Mouse (Mus musculus) bone marrow, adult 2 months (tissue): ENCODE results near the gene Rnf227. TPM values are rescaled to one million over a fixed set of nuclear protein-coding genes. Genes with fewer than 3 reads are reported as not detected.

ENCODE experiments used
- H3K27ac ChIP-seq: fragments of 200-500 bp; 2 replicates; pipeline ENCODE4 v1.5.1; 2012; ENCODE audit warnings: low read depth, mild to moderate bottlenecking, control low read depth, inconsistent platforms, low read length; ENCODE audit not compliant: control insufficient read depth, poor library complexity, insufficient read depth
- H3K4me1 ChIP-seq: fragments of 200-500 bp; 2 replicates; pipeline ENCODE4 v1.6.1; 2011; ENCODE audit warnings: low read length; ENCODE audit not compliant: control insufficient read depth, insufficient read depth
- H3K4me3 ChIP-seq: fragments of 200-500 bp; replicated peaks from 2 replicates; pipeline ENCODE3; 2011; ENCODE audit warnings: mild to moderate bottlenecking, low read depth, low read length, control low read depth; ENCODE audit not compliant: control insufficient read depth
- CTCF ChIP-seq: fragments of 200-500 bp; IDR thresholded peaks from 2 replicates; pipeline ENCODE4 v1.5.1; 2011; ENCODE audit warnings: low read length, control low read depth; ENCODE audit not compliant: control insufficient read depth, insufficient read depth
- POLR2A ChIP-seq: fragments of 200-500 bp; IDR thresholded peaks from 2 replicates; pipeline ENCODE4 v1.6.1; 2011; ENCODE audit warnings: low read depth, mild to moderate bottlenecking, control low read depth, low read length, borderline replicate concordance; ENCODE audit not compliant: control insufficient read depth
- WGBS: fragments of 180-500 bp; shearing (Covaris S2); methylation state at CpG from one replicate; pipeline ENCODE4 v1.1.7; 2018; 5-methylcytosine and 5-hydroxymethylcytosine counted together
- polyA plus RNA-seq: library from polyadenylated mRNA; stranded (reverse); fragments of >200 nt; gene quantifications from 2 replicates; pipeline ENCODE4 v1.2.4, GENCODE M21; 2011; ENCODE audit warnings: low replicate concordance; ENCODE audit not compliant: missing spikeins, insufficient read depth, insufficient read length

Gene Rnf227
- polyA plus RNA-seq, 1 experiment = 1.7 TPM

DNA sequence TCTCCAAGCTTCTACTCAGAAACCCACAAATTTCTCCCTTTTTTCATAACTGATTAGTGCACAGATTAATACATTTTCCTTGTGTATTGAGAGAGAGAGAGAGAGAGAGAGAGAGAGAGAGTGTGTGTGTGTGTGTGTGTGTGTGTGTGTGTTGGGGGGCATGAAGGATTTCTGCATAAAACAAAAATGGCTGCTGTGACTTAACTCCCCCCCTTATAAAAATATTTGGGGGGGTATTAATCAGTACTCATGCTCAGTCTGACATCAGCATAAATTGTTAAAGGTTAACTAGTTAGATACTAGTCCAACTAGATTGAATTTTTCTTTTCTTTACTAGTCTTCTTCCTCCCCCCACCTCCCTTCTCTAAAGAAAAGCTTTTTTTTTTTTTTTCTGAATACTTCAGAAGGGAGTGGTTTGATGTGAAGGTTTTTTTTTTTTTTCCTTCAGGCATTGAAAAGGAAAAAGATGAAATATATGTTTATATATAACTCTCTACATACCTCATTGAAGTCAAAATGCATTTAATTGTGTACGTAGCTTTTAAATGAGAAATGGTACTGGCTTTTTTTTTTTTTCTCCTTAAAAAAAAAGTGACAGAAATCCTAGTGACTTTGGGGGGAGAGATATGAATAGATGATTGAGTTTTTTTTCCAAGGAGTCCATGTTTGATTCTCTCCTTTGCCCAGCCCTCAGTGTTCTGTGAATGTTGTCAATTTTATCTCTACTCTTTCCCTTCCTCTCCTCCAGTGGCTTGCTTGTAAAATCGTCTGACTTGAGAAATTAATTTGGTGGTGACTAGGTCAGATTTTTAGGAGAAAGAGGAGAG, 29.9 kb downstream of the Rnf227 start:
- TF ChIP-seq POLR2A (no peak), CTCF (no peak)
- H3K4me3 ChIP-seq = no peak overlapping the region
- no peak overlapping the region for H3K27ac ChIP-seq
- H3K4me1 ChIP-seq = peaks cover 3% of the 10 kb centered on the region; the same call in 1 of the 2 replicates
- 44% methylated on average over 2 of the region's 2 CpGs for WGBS

DNA sequence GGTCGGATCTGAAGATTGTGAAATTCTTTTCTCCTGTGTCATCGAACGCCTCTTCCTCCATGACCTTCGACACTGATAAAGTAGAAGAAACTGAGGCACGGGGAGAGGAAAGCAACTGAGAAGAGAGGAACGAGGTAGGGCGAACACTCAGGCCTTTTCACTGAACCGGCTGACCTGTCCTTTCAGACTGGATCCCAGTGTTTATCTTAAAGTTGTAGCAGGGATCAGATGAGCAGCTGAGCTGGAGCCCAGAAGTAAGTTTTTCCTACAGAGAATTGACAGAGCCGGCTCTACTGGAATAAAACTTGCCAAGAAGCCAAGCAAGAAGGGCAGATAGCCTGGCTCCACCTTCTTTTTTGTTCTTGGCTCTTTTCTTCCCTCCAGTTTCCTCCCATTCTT, 30.6 kb downstream of the Rnf227 start:
- Histone ChIP-seq H3K4me1 (peaks cover 3% of the 10 kb centered on the region; the same call in 1 of the 2 replicates), H3K27ac (no peak overlapping the region), H3K4me3 (no peak overlapping the region)
- WGBS = 61% methylated on average over 9 of the region's 9 CpGs
- TF ChIP-seq POLR2A (no peak), CTCF (no peak)

DNA sequence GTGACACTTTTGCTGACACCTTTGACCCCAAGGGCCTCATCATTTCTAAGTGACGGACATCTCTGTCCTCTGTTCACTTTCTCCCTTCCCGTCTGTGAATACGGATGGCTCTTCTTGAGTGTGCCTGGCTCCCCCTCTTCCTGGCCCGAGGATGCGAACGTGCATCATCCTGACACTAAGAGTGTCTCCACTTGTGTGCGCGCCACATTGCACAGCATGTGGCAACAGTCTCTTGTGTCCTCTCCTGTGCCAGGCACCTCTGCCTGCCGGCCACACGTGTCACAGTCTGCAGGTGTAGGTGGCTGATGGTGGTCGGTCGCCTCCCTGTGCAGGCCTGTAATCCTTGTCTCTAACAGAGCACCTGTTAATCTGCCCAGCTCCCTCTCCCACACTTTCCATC, 31.3 kb downstream of the Rnf227 start:
- TF ChIP-seq CTCF (no peak), POLR2A (no peak)
- Histone ChIP-seq H3K27ac (peak overlapping the region; percentile 47; the same call in 1 of the 2 replicates), H3K4me1 (peaks cover 3% of the 10 kb centered on the region; the same call in 1 of the 2 replicates), H3K4me3 (no peak overlapping the region)
- 83% methylated on average over 12 of the region's 12 CpGs for WGBS

DNA sequence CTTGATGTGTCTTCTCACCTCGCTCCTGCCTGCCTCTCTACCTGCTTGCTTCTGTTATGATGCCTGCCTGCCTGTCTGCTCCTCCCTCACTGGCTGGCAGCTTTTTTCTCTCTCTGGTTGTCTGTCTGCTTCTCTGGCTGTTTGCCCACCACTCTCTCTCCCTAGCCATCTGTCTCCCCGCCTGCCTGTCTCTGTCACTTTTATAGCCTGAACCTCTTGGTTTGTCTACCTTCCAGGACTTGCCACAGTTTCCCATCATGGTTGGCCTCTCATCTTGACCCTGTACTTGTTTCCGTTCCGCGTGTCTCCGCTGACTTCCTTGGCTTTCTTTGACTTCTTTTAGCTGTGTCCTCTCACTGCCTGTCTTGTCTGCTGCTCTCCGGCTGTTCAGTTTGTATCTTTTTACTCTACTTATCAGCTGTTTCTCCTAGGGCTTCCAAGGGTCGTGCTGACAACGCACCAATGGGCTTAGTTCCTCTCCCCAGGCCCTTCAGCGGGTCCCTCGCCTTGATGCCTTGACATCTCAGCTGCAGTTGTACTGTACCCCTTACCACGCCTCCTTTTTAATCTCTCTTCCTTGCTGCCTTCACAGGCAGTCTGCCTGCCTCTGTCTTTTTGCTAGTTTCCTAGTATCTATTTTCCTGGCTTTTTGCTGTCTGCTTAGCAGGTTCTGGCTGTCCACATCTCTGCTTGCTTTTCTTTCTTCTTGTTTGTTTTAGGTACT, 32.0 kb downstream of the Rnf227 start:
- Histone ChIP-seq H3K4me1 (peaks cover 3% of the 10 kb centered on the region; the same call in 1 of the 2 replicates), H3K27ac (peak overlapping the region; percentile 47), H3K4me3 (no peak overlapping the region)
- WGBS = 49% methylated on average over 12 of the region's 12 CpGs
- TF ChIP-seq CTCF (no peak), POLR2A (no peak)

DNA sequence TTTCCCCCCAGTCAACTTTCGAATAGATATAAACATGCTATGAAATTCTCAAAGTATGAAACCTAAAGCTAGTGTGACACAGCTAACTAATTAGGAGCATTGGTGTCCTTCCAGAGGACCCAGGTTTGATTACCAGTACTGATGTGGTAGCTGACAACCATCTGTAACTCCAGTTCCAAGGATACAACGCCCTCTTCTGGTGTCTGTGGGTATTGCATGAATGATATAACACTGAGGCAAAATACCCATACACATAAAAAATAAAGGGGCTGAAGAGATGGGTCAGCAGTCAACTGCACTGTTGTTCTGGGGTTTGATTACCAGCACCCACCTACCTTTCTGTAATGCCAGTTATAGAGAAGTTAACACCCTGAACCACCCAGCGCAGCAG, 32.5 kb downstream of the Rnf227 start:
- H3K4me3 ChIP-seq = no peak overlapping the region
- peaks cover 3% of the 10 kb centered on the region; the same call in 1 of the 2 replicates for H3K4me1 ChIP-seq
- 56% methylated on average over 3 of the region's 3 CpGs for WGBS
- no peak for TF ChIP-seq POLR2A
- TF ChIP-seq CTCF = no peak
- H3K27ac ChIP-seq = no peak overlapping the region

DNA sequence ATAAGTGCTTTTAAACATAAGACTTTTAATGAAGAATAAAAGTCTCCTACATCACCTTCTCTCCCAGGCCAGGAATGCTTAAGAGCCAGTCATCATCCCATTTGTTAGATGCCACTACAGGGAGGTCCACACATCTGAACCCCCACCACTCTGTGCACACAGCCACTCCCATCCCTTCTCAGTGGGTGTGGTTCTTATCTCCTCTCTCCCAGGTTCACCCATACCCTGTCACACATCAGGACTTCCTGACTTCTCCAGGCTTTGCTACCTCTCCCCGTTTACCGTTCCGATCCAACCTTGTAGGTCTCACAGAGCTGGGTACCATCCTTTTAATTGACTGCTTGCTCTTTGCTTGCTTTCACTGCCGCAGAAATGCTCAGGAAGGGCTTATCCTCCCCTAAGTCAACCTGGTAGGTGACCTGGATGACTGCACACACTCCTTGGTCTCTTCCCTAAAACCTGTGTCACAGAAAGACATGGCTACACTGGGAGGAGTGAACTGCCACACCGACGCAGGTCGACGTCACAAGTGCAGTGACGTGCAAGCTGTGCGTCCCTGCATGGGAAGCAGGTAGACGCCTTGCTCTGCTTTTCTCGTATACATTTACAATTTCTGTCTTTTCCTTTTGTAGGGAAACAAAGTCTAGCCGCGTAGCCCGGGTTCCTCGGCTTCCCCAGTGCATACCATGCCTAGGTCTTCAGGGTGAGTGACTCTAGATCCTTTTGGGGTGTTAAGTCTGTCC, 33.1 kb downstream of the Rnf227 start:
- Histone ChIP-seq H3K4me3 (peak overlapping the region; percentile 44), H3K27ac (peak overlapping the region; percentile 26; the same call in 1 of the 2 replicates), H3K4me1 (peaks cover 1% of the 10 kb centered on the region; the same call in 1 of the 2 replicates)
- TF ChIP-seq CTCF = no peak
- WGBS = 81% methylated on average over 16 of the region's 16 CpGs

DNA sequence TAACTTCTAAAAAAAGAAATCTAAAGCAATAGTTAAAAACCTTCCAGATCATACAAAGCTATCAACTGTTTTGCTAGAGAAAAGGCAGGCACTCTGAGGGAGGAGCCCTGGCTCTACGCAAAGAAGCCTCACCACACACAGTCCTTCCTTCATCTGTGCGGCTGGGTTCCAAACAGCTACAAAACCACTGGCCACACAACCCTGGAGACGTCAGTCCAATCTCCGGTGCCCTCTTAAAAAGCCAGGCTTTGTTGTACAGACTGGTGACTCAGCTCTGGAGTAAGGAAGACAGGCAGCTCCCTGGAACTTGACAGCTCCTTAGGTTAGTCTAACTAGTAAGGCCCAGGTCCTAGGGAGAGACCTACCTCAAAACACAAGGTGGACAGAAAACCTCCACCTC, 35.4 kb downstream of the Rnf227 start:
- no peak overlapping the region for H3K27ac ChIP-seq
- no peak overlapping the region for H3K4me3 ChIP-seq
- WGBS = 65% methylated on average over 4 of the region's 4 CpGs
- no peak for TF ChIP-seq CTCF
- no peak for TF ChIP-seq POLR2A
- H3K4me1 ChIP-seq = peaks cover 3% of the 10 kb centered on the region; the same call in 1 of the 2 replicates

DNA sequence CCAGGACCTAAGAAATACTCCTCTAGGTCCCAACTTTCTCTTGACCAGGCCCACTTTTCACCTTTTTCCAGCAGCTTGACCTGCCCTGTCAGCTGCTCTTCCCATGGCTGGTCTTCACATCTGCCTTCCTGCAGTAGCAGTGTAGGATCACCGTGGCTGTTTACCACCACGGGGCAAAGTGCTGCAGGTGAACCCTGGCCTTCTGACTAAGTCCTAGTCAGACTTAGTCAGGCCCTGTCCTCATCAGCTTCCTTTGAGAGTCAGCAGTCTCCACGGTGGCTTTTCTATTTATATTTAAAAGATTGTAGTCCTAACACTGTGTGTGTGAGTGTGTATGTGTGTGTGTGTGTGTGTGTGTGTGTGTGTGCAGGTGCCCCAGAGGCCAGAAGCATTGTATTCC, 37.5 kb downstream of the Rnf227 start:
- TF ChIP-seq CTCF = no peak
- no peak for TF ChIP-seq POLR2A
- Histone ChIP-seq H3K27ac (no peak overlapping the region), H3K4me3 (no peak overlapping the region), H3K4me1 (peaks cover 3% of the 10 kb centered on the region; the same call in 1 of the 2 replicates)
- 59% methylated on average over 3 of the region's 3 CpGs for WGBS
